Mouse (Mus musculus): Measurements from ENCODE around the gene Olfr850.

- TF ChIP-seq CTCF (IDR thresholded peaks at IDR 0.05; ENCODE audit: control insufficient read depth, insufficient read depth, insufficient read length), result no peak
- TF ChIP-seq MAX (IDR thresholded peaks at IDR 0.05), result no peak
Measured at GRCm38 (mm10) chr9:19478148-19478547, at the start of gene Olfr850.
